Mouse (Mus musculus) forebrain, embryonic 14.5 days (tissue): Measurements from ENCODE around the gene Raet1e. TPM values are rescaled to one million over a fixed set of nuclear protein-coding genes. Genes with fewer than 3 reads are reported as not detected.
"Not testable (repeated sequence)": the region's sequence is repeated elsewhere in the genome, so short reads cannot be mapped to it uniquely, and the experiment has no call there.

ENCODE experiments used
- ATAC-seq: fragments of 200-750 bp; cut with Nextera tagmentation; 2 replicates; pipeline ENCODE4 v1.8.0; 2017; ENCODE audit warnings: mild to moderate bottlenecking, moderate library complexity
- DNase-seq: peaks from one replicate; pipeline ENCODE4 v3.0.0-alpha.2; 2015; ENCODE audit warnings: low spot score
- H3K27ac ChIP-seq: fragments of 300-500 bp; sonication (generic); 2 replicates; pipeline ENCODE4 v1.5.1; 2014; ENCODE audit warnings: low read depth, mild to moderate bottlenecking, control low read depth, low read length, moderate library complexity
- H3K27me3 ChIP-seq: fragments of 300-500 bp; sonication (generic); replicated peaks from 2 replicates; pipeline ENCODE4 v1.6.1; 2014; ENCODE audit warnings: low read length, control low read depth, mixed read lengths; ENCODE audit not compliant: control insufficient read depth, insufficient read depth
- H3K36me3 ChIP-seq: fragments of 300-500 bp; sonication (generic); 2 replicates; pipeline ENCODE4 v1.6.1; 2014; ENCODE audit warnings: low read length, control low read depth; ENCODE audit not compliant: control insufficient read depth, insufficient read depth
- H3K4me1 ChIP-seq: fragments of 300-500 bp; sonication (generic); 2 replicates; pipeline ENCODE4 v1.6.1; 2014; ENCODE audit warnings: antibody characterized with exemption, low read length, control low read depth; ENCODE audit not compliant: control insufficient read depth, insufficient read depth
- H3K4me2 ChIP-seq: fragments of 300-500 bp; sonication (generic); 2 replicates; pipeline ENCODE4 v1.6.1; 2014; ENCODE audit warnings: mild to moderate bottlenecking, control low read depth, low read length
- H3K4me3 ChIP-seq: fragments of 300-500 bp; sonication (generic); 2 replicates; pipeline ENCODE4 v1.5.1; 2014; ENCODE audit warnings: low read depth, low read length, control low read depth
- H3K9ac ChIP-seq: fragments of 300-500 bp; sonication (generic); 2 replicates; pipeline ENCODE4 v1.6.1; 2014; ENCODE audit warnings: mild to moderate bottlenecking, low read length, control low read depth, moderate library complexity
- H3K9me3 ChIP-seq: fragments of 300-500 bp; sonication (generic); replicated peaks from 2 replicates; pipeline ENCODE4 v1.6.1; 2016; ENCODE audit warnings: low read length, control low read depth, mixed read lengths; ENCODE audit not compliant: control insufficient read depth
- WGBS: fragments of 180-500 bp; shearing (Covaris S2); extraction: QIAGEN DNeasy Blood & Tissue Kit; methylation state at CpG from one replicate; pipeline ENCODE4 v1.1.7; 2014; 5-methylcytosine and 5-hydroxymethylcytosine counted together
- polyA plus RNA-seq: library from polyadenylated mRNA; unstranded; fragments of >200 nt; fragmentation: Nextera tagmentation; extraction: Ambion mirVana; gene quantifications from 2 replicates; pipeline ENCODE4 v1.2.1, GENCODE M21; 2014

Gene Raet1e
- polyA plus RNA-seq, 1 experiment from 2014 or later = 1.7 TPM

DNA sequence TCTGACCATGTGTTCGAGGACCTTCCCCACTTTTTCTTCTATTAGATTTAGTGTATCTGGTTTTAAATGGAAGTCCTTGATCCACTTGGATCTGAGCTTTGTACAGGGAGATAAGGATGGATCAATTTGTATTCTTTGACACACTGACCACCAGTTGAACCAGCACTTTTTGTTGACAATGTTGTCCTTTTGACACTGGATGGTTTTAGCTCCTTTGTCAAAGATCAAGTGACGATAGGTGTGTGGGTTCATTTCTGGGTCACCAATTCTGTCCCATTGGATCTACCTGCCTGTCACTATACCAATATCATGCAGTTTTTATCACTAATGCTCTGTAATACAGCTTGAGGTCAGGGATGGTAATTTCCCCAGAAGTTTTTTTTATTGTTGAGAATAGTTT lies 18.1 kb downstream of the Raet1e start:
- H3K27me3 ChIP-seq, H3K27ac ChIP-seq, H3K4me1 ChIP-seq, H3K9me3 ChIP-seq, H3K9ac ChIP-seq, H3K4me2 ChIP-seq, H3K4me3 ChIP-seq, H3K36me3 ChIP-seq, DNase-seq, ATAC-seq: not testable (repeated sequence)
- WGBS = 94% methylated on average over 2 of the region's 2 CpGs

GRCm38 (mm10) chr10:22191035-22191434 lies 32.7 kb downstream of the Raet1e start:
- not testable (repeated sequence) for H3K9me3 ChIP-seq, H3K27ac ChIP-seq, DNase-seq, H3K36me3 ChIP-seq, H3K4me3 ChIP-seq, H3K27me3 ChIP-seq, H3K9ac ChIP-seq, H3K4me1 ChIP-seq
- ATAC-seq = peak; percentile 69
- 0 out of 2 replicates have a peak overlapping the region, but pooled peaks have one; percentile 16 for H3K4me2 ChIP-seq
- WGBS = under 1% methylated on average over 7 of the region's 10 CpGs

DNA sequence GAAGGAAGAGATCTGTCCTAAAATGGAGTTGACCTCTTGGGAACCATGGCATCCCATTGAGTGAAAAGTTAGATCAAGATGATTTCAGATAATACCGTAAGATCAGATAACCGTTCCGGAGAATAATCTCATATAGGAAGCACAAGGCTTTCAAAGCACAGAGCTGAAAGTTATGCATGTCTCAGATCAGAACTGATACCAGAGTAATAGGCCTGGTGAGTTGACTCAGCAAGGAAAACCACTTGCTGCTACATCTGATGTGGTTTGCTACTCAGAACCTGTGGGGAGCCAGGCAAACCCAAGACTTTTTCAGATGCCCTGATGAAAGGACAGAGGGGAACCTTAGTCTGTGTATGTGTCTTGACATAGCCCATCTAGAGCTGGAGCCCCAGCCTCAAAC lies 43.0 kb downstream of the Raet1e start:
- not testable (repeated sequence) for H3K4me2 ChIP-seq, ATAC-seq, H3K36me3 ChIP-seq, DNase-seq, H3K27me3 ChIP-seq, H3K9me3 ChIP-seq, H3K27ac ChIP-seq, H3K9ac ChIP-seq, H3K4me1 ChIP-seq, H3K4me3 ChIP-seq
- WGBS = no CpG with 5 or more reads among the region's 3 CpGs

DNA sequence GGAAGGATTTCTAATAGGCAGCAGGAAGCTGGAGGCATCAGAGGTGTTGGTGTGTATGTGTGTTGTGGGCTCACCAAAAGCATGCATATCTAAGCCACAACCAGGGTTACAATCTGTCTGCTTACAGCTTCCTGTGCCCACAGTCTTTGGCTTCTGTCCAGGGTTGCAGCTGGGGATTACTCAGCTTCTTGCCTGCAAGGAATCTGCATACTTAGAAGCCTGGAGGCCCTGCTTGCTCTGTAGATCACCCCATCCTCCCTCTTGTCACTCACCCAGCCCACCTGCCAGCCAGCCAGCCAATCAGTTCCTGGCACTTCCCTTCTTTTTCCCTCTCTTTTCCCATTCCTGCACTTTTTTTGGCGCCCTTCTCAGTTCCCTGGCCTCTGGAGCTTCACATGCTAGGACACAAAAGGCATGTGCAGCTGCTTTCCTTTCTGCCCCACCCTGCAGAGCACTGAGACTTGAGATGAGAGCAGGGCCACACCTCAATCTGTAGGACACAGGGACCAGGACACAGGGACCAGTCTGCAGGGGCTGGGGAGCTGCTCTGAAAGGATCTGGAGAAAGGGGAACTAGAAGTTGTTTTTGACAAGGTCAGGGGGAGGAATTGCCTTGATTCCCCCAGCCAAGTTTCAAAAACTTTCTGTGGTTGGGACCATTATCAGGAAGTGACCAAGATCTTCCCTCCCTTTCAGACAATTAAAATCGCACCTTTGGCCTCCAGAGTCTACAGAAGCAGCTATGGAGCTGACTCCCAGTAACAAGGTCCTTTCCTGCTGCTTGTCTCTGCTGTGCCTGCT lies 44.6 kb downstream of the Raet1e start:
- H3K9me3 ChIP-seq, H3K4me1 ChIP-seq, DNase-seq, H3K9ac ChIP-seq, H3K27me3 ChIP-seq, H3K36me3 ChIP-seq, H3K4me2 ChIP-seq, H3K4me3 ChIP-seq, H3K27ac ChIP-seq: not testable (repeated sequence)
- ATAC-seq = peak; percentile 93
- WGBS = no CpG with 5 or more reads among the region's 2 CpGs

DNA sequence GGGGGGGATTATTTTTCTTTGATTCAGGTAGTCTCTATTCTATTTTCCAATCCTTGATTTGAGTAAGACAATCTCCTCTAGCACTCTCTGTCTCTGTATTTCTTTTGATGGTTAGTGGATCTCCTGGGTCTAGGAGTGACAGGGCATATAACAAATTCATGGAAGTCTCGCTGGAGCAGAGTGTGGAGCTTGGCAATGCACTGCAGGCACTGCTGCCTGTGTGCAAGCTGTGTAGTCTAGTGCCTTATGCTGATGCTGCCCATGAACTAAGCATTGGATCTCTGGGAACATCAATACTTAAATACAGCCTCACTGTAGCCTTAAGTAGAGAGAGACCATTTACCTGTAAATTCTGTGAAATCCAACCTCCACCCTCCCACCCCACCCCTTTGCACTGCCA lies 48.1 kb downstream of the Raet1e start:
- not testable (repeated sequence) for H3K4me3 ChIP-seq
- 58% methylated on average over 1 of the region's 1 CpGs for WGBS

DNA sequence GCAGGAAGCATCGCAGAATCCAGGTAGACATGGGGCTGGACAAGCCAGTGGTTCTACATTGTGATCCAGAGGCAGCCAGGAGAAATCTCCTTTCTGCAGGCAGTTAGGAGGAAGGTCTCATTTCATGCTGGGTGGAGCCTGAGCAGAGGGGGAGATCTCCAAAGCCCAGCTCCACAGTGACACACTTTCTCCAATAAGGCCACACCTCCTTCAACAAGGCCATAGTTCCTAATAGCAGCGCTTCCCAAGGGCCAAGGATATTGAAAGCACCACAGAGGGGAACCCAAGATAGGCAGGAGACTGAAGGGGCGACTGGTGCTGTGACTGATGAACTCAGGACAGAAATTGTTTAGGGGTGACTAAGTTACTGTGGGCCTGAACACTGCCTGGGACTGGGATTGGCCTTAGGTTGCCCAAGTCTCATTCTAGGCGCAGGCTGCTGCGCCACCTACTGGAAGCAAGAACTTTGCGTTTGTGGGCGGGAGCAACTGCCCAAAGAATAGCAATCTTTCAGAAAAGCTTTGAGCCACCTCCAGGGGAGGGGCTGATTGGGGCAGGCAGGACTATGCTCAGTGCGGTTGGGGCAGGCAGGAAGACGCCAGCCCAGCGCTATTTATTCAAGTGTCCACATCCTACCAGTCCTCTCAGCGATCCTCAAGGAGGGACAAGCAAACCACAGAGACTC lies 53.8 kb downstream of the Raet1e start:
- ATAC-seq (peak; percentile 73), DNase-seq (peak; percentile 24)
- not testable (repeated sequence) for H3K4me3 ChIP-seq, H3K4me2 ChIP-seq, H3K36me3 ChIP-seq, H3K4me1 ChIP-seq, H3K27ac ChIP-seq, H3K27me3 ChIP-seq, H3K9ac ChIP-seq, H3K9me3 ChIP-seq
- 4% methylated on average over 8 of the region's 11 CpGs for WGBS

More for the DNA sequence above, 48.1 kb downstream of the Raet1e start:
- not testable (repeated sequence) for H3K9me3 ChIP-seq, H3K9ac ChIP-seq, H3K36me3 ChIP-seq, H3K4me1 ChIP-seq, ATAC-seq, DNase-seq, H3K4me2 ChIP-seq, H3K27ac ChIP-seq, H3K27me3 ChIP-seq

- no CpG with 5 or more reads among the region's 7 CpGs for WGBS
- not testable (repeated sequence) for H3K27me3 ChIP-seq, H3K4me2 ChIP-seq, H3K4me3 ChIP-seq, H3K36me3 ChIP-seq, H3K9me3 ChIP-seq, H3K27ac ChIP-seq, DNase-seq, H3K9ac ChIP-seq, H3K4me1 ChIP-seq
- peak; percentile 87 for ATAC-seq
Observed at GRCm38 (mm10) chr10:22223474-22224349, 65.3 kb downstream of the Raet1e start.

- no peak overlapping the region for H3K9ac ChIP-seq
- ATAC-seq (no peak), DNase-seq (no peak)
- H3K27me3 ChIP-seq = no peaks in the 10 kb centered on the region
- WGBS = 93% methylated on average over 8 of the region's 8 CpGs
- no peak overlapping the region for H3K4me3 ChIP-seq
- H3K4me1 ChIP-seq = no peaks in the 10 kb centered on the region
- H3K27ac ChIP-seq = no peak overlapping the region
- no peaks in the 10 kb centered on the region for H3K9me3 ChIP-seq
- H3K36me3 ChIP-seq = no peaks in the 10 kb centered on the region
- no peak overlapping the region for H3K4me2 ChIP-seq
Observed at GRCm38 (mm10) chr10:22265060-22265459, 106.7 kb downstream of the Raet1e start.
